Mouse (Mus musculus) liver, embryonic 11.5 days (tissue): ENCODE results near the gene Clp1. TPM values are rescaled to one million over a fixed set of nuclear protein-coding genes. Genes with fewer than 3 reads are reported as not detected.

Experiments
- ATAC-seq: fragments of 200-750 bp; cut with Nextera tagmentation; replicated peaks from 2 replicates; pipeline ENCODE4 v1.8.0; 2017; ENCODE audit warnings: moderate number of reproducible peaks, mild to moderate bottlenecking, moderate TSS enrichment, moderate library complexity; ENCODE audit not compliant: low FRiP score
- DNase-seq: peaks from one replicate; pipeline ENCODE4 v3.0.0-alpha.2; 2017; ENCODE audit warnings: low spot score
- H3K27ac ChIP-seq: fragments of 300-500 bp; sonication (generic); 2 replicates; pipeline ENCODE4 v1.5.1; 2014; ENCODE audit warnings: mild to moderate bottlenecking, low read depth, low read length, control low read depth
- H3K27me3 ChIP-seq: fragments of 300-500 bp; sonication (generic); replicated peaks from 2 replicates; pipeline ENCODE4 v1.6.1; 2014; ENCODE audit warnings: low read length, mixed read lengths; ENCODE audit not compliant: control insufficient read depth, insufficient read depth
- H3K36me3 ChIP-seq: fragments of 300-500 bp; sonication (generic); 2 replicates; pipeline ENCODE4 v1.6.1; 2014; ENCODE audit warnings: mild to moderate bottlenecking, low read length, moderate library complexity, mixed read lengths; ENCODE audit not compliant: control insufficient read depth, insufficient read depth
- H3K4me1 ChIP-seq: fragments of 300-500 bp; sonication (generic); replicated peaks from 2 replicates; pipeline ENCODE4 v1.6.1; 2014; ENCODE audit warnings: low read length, mixed read lengths; ENCODE audit not compliant: control insufficient read depth, insufficient read depth
- H3K4me2 ChIP-seq: fragments of 300-500 bp; sonication (generic); 2 replicates; pipeline ENCODE4 v1.6.1; 2014; ENCODE audit warnings: mild to moderate bottlenecking, control low read depth, moderate library complexity
- H3K4me3 ChIP-seq: fragments of 300-500 bp; sonication (generic); 2 replicates; pipeline ENCODE4 v1.5.1; 2014; ENCODE audit warnings: low read depth, low read length, control low read depth
- H3K9ac ChIP-seq: fragments of 300-500 bp; sonication (generic); 2 replicates; pipeline ENCODE4 v1.6.1; 2014; ENCODE audit warnings: low read depth, low read length, control low read depth
- H3K9me3 ChIP-seq: fragments of 300-500 bp; sonication (generic); 2 replicates; pipeline ENCODE4 v1.6.1; 2016; ENCODE audit warnings: low read length, inconsistent platforms, mixed read lengths; ENCODE audit not compliant: control insufficient read depth
- WGBS: fragments of 180-500 bp; shearing (Covaris S2); extraction: QIAGEN DNeasy Blood & Tissue Kit; methylation state at CpG from one replicate; pipeline ENCODE4 v1.1.7; 2014; 5-methylcytosine and 5-hydroxymethylcytosine counted together
- microRNA counts: library from miRNA; unstranded; fragments of <30 nt; microRNA quantifications from one replicate; lab custom pipeline; 2015
- microRNA-seq: library from miRNA; unstranded; fragments of <30 nt; microRNA quantifications from one replicate; pipeline ENCODE4, GENCODE M21; 2017; ENCODE audit warnings: borderline number of aligned reads
- polyA plus RNA-seq: library from polyadenylated mRNA; unstranded; fragments of >200 nt; fragmentation: Nextera tagmentation; extraction: Ambion mirVana; gene quantifications from 2 replicates; pipeline ENCODE4 v1.2.1, GENCODE M21; 2014

Clp1 gene
- polyA plus RNA-seq, 1 experiment from 2014 or later = 59.3 TPM

GRCm38 (mm10) chr2:84688080-84688844, 38.9 kb downstream of the Clp1 start:
- no peak for ATAC-seq
- H3K9me3 ChIP-seq = no peaks in the 10 kb centered on the region
- DNase-seq = no peak
- peaks cover 4% of the 10 kb centered on the region for H3K4me1 ChIP-seq
- H3K27me3 ChIP-seq = no peaks in the 10 kb centered on the region
- no peak overlapping the region for H3K4me2 ChIP-seq
- no peak overlapping the region for H3K4me3 ChIP-seq
- H3K9ac ChIP-seq = no peak overlapping the region
- H3K27ac ChIP-seq = no peak overlapping the region
- H3K36me3 ChIP-seq = peaks cover 45% of the 10 kb centered on the region
- 69% methylated on average over 2 of the region's 2 CpGs for WGBS

GRCm38 (mm10) chr2:84682605-84683183, 44.5 kb downstream of the Clp1 start:
- 45% methylated on average over 6 of the region's 6 CpGs for WGBS
- peak; percentile 63 for ATAC-seq
- no peaks in the 10 kb centered on the region for H3K27me3 ChIP-seq
- peaks cover 23% of the 10 kb centered on the region for H3K36me3 ChIP-seq
- H3K9me3 ChIP-seq = no peaks in the 10 kb centered on the region
- no peak for DNase-seq
- peak overlapping the region; percentile 22; the same call in 1 of the 2 replicates for H3K4me3 ChIP-seq
- H3K9ac ChIP-seq = peak overlapping the region; percentile 46; the same call in 1 of the 2 replicates
- peaks cover 7% of the 10 kb centered on the region; the same call in 1 of the 2 replicates for H3K4me1 ChIP-seq
- H3K27ac ChIP-seq = peak overlapping the region; percentile 90
- H3K4me2 ChIP-seq = peak overlapping the region; percentile 60

GRCm38 (mm10) chr2:84679016-84679415, 48.1 kb downstream of the Clp1 start, which contains the start of gene Tmx2:
Gene Tmx2 (minus strand): TSS chr2:84679140.
- WGBS = 12% methylated on average over 8 of the region's 8 CpGs

GRCm38 (mm10) chr2:84677968-84678880, 48.9 kb downstream of the Clp1 start, which contains the start of the genes Gm28635 and Med19:
Gene Gm28635 (minus strand): TSS chr2:84678041.
Gene Med19 (plus strand): TSS chr2:84678402.
- H3K9me3 ChIP-seq = no peaks in the 10 kb centered on the region

More at GRCm38 (mm10) chr2:84679016-84679415, 48.1 kb downstream of the Clp1 start, which contains the start of gene Tmx2:
- Histone ChIP-seq H3K27ac (peak within 1 kb of the TSS; percentile 44; the same call in 1 of the 2 replicates), H3K4me1 (peaks cover 19% of the 10 kb centered on the region), H3K4me2 (peak within 1 kb of the TSS; percentile 70), H3K27me3 (no peaks in the 10 kb centered on the region), H3K9me3 (no peaks in the 10 kb centered on the region), H3K4me3 (peak within 1 kb of the TSS; percentile 86), H3K9ac (peak within 1 kb of the TSS; percentile 78), H3K36me3 (peaks cover 14% of the 10 kb centered on the region; the same call in 1 of the 2 replicates)
- DNase-seq (no peak), ATAC-seq (no peak)

GRCm38 (mm10) chr2:84677270-84677967, 49.7 kb downstream of the Clp1 start:
- DNase-seq = no peak
- WGBS = 8% methylated on average over 22 of the region's 22 CpGs
- peak overlapping the region; percentile 66 for H3K9ac ChIP-seq
- H3K27me3 ChIP-seq = no peaks in the 10 kb centered on the region
- ATAC-seq = peak; percentile 42
- H3K4me2 ChIP-seq = peak overlapping the region; percentile 70
- 0 out of 2 replicates have a peak overlapping the region, but pooled peaks have one; percentile 36 for H3K27ac ChIP-seq
- peaks cover 22% of the 10 kb centered on the region; the same call in 1 of the 2 replicates for H3K36me3 ChIP-seq
- no peaks in the 10 kb centered on the region for H3K9me3 ChIP-seq
- peaks cover 19% of the 10 kb centered on the region for H3K4me1 ChIP-seq
- H3K4me3 ChIP-seq = peak overlapping the region; percentile 86

More at GRCm38 (mm10) chr2:84677968-84678880, 48.9 kb downstream of the Clp1 start, which contains the start of the genes Gm28635 and Med19:
- peak within 1 kb of the TSS; percentile 44; the same call in 1 of the 2 replicates for H3K27ac ChIP-seq
- H3K4me1 ChIP-seq = peaks cover 19% of the 10 kb centered on the region
- ATAC-seq (peak; percentile 97), DNase-seq (peak; percentile 81)
- under 1% methylated on average over 44 of the region's 44 CpGs for WGBS
- peak within 1 kb of the TSS; percentile 70 for H3K4me2 ChIP-seq
- peaks cover 18% of the 10 kb centered on the region; the same call in 1 of the 2 replicates for H3K36me3 ChIP-seq
- H3K9ac ChIP-seq = peak within 1 kb of the TSS; percentile 78
- H3K27me3 ChIP-seq = no peaks in the 10 kb centered on the region
- peak within 1 kb of the TSS; percentile 86 for H3K4me3 ChIP-seq

MicroRNA genes within 50 kb of the gene (microRNA counts, 519-probe panel; counts per million panel counts)
- microRNA mmu-miR-130a (lab: Ali Mortazavi, UCI) = 8,019 counts per million, percentile 95 among the panel's probes with 10 or more counts

Small RNA genes within 50 kb of the gene (microRNA-seq; reads per million reads assigned to microRNA genes)
- gene Mir130a = 27,361 reads per million, percentile 99 among the genes with 10 or more reads in this experiment

Other genes with a start within 250 kb of the Clp1 start
- gene Ctnnd1, start 76.6 kb downstream of the Clp1 start, polyA plus RNA-seq = 21.9 and 27.1 TPM in 2 replicates
- 0.18 and 0.22 TPM in 2 replicates for gene Btbd18, start 68.3 kb downstream of the Clp1 start, polyA plus RNA-seq
- gene Selenoh, start 56.6 kb downstream of the Clp1 start, polyA plus RNA-seq = 241 and 264 TPM in 2 replicates
- not detected in 2 replicates for gene Gm28635, start 49.3 kb downstream of the Clp1 start, polyA plus RNA-seq
- 43.4 and 44.9 TPM in 2 replicates for gene Med19, start 48.9 kb downstream of the Clp1 start, polyA plus RNA-seq
- 115 and 125 TPM in 2 replicates for gene Tmx2, start 48.2 kb downstream of the Clp1 start, polyA plus RNA-seq
- 26.5 and 28.8 TPM in 2 replicates for gene Zdhhc5, start 12.2 kb downstream of the Clp1 start, polyA plus RNA-seq
- 11.4 and 14.2 TPM in 2 replicates for gene Ypel4, start 6.7 kb upstream of the Clp1 start, polyA plus RNA-seq
- 2.9 and 3.3 TPM in 2 replicates for gene Gm19426, start 16.3 kb upstream of the Clp1 start, polyA plus RNA-seq
- 38.4 and 43.2 TPM in 2 replicates for gene Serping1, start 48.1 kb upstream of the Clp1 start, polyA plus RNA-seq
- 112 and 114 TPM in 2 replicates for gene Ube2l6, start 71.5 kb upstream of the Clp1 start, polyA plus RNA-seq
- gene Smtnl1, start 95.3 kb upstream of the Clp1 start, polyA plus RNA-seq = 0.25 TPM in 1 of 2 replicates, not detected in the other
- gene Timm10, start 99.6 kb upstream of the Clp1 start, polyA plus RNA-seq = 84.3 and 84.5 TPM in 2 replicates
- gene Slc43a1, start 111.5 kb upstream of the Clp1 start, polyA plus RNA-seq = 83.2 and 101 TPM in 2 replicates
- 0.66 and 1.2 TPM in 2 replicates for gene Rtn4rl2, start 159.4 kb upstream of the Clp1 start, polyA plus RNA-seq
- 107 and 111 TPM in 2 replicates for gene Slc43a3, start 209.2 kb upstream of the Clp1 start, polyA plus RNA-seq